Mouse (Mus musculus) testis, postnatal 10 days (tissue): ENCODE results near the gene Krtcap2.
A peak's percentile ranks its signal among the peaks of the same experiment; 100 is the strongest.

ENCODE experiments used
- DNase-seq: peaks from one replicate; pipeline ENCODE4 v3.0.0; 2021; ENCODE audit warnings: low spot score

Krtcap2 gene

GRCm38 (mm10) chr3:89281579-89282290 lies 36.0 kb downstream of the Krtcap2 start:
- peak; percentile 92 for DNase-seq

GRCm38 (mm10) chr3:89282291-89282643 lies 36.5 kb downstream of the Krtcap2 start:
- no peak for DNase-seq

- DNase-seq, result no peak
Observed at GRCm38 (mm10) chr3:89284261-89284660, 38.5 kb downstream of the Krtcap2 start.

GRCm38 (mm10) chr3:89285526-89285925 lies 39.8 kb downstream of the Krtcap2 start:
- no peak for DNase-seq

- no peak for DNase-seq
Observed at GRCm38 (mm10) chr3:89287286-89287685, 41.5 kb downstream of the Krtcap2 start.

- DNase-seq, result no peak
Observed at GRCm38 (mm10) chr3:89288503-89288928, 42.8 kb downstream of the Krtcap2 start.

GRCm38 (mm10) chr3:89291874-89292273 lies 46.1 kb downstream of the Krtcap2 start:
- DNase-seq, result no peak

- no peak for DNase-seq
Observed at GRCm38 (mm10) chr3:89292303-89292702, 46.5 kb downstream of the Krtcap2 start.

GRCm38 (mm10) chr3:89293247-89293918 lies 47.6 kb downstream of the Krtcap2 start:
- no peak for DNase-seq

GRCm38 (mm10) chr3:89294195-89294594 lies 48.4 kb downstream of the Krtcap2 start:
- no peak for DNase-seq

GRCm38 (mm10) chr3:89295685-89296230 lies 50.0 kb downstream of the Krtcap2 start:
- DNase-seq, result no peak

GRCm38 (mm10) chr3:89296761-89297396 lies 51.1 kb downstream of the Krtcap2 start:
- no peak for DNase-seq

GRCm38 (mm10) chr3:89298908-89299307 lies 53.1 kb downstream of the Krtcap2 start:
- DNase-seq, result no peak

GRCm38 (mm10) chr3:89299499-89299898 lies 53.7 kb downstream of the Krtcap2 start:
- no peak for DNase-seq
